In the genomic region with DNA sequence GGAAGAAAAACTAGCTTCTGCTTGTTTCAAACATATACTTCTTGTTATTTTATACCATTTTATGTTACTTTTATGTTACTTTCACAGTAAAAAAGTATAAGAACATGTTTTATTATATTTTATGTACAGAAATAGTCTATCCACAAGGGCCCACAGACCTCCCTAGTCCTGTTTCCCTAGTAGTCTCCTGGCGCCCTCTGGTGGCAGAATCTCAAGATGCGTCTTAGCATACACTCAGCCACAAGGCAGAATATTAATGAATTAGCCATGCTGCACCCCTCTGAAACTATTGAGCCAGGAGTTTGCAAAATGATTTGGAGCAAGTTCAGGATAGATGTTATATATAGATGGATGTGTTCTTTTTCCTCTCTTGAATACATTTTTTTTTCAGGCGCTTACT, we compare ENCODE assay signal across 9 mouse cellular contexts.
DNase-seq lines count a peak whose midpoint lies in the region; ATAC-seq and TF ChIP-seq lines count a peak whose summit lies in the region.
"Had no signal": no experiment of that assay in that cellular context is flagged by ENCODE, and none has a peak within 500 bp of the region (broad histone marks: within the 10 kb centered on the region; RNA-seq: fewer than 3 reads in every experiment).

No protein-coding gene starts in this region.

- DNase-seq in 3T3-L1 (ENCODE audit: low read depth, low spot score): peak; percentile 92
- DNase-seq in MEL-GATA-1-ER (ENCODE audit: extremely low read depth, low read depth): peak; percentile 36
- DNase-seq in cerebellum, adult 9-10 months: peak; percentile 34
- peak; percentile 16 to 59 for DNase-seq in frontal cortex, postnatal 14 days (ENCODE audit: low spot score in 2 of 2)
- peak; percentile 82 for DNase-seq in kidney, adult 9 months
- peak; percentile 91 for DNase-seq in limb, embryonic 11.5 days (ENCODE audit: low spot score)
- peak; percentile 39 for DNase-seq in thymus, adult 2 months

- H3K4me1 ChIP-seq in limb, embryonic 11.5 days (ENCODE audit: control insufficient read depth, insufficient read depth, low read length): no peaks in the 10 kb centered on the region
- H3K4me1 ChIP-seq in neural tube, embryonic 14.5 days (ENCODE audit: control insufficient read depth, insufficient read depth, low read length): no peaks in the 10 kb centered on the region
- H3K4me1 ChIP-seq in thymus, adult 2 months (replicated peaks; ENCODE audit: control insufficient read depth, insufficient read depth, low read length): no peaks in the 10 kb centered on the region
- H3K4me1 ChIP-seq: stomach, embryonic 15.5 days had no signal

- H3K9me3 ChIP-seq in limb, embryonic 11.5 days (ENCODE audit: control insufficient read depth, low read length): no peaks in the 10 kb centered on the region
- no peaks in the 10 kb centered on the region for H3K9me3 ChIP-seq in neural tube, embryonic 14.5 days (ENCODE audit: control insufficient read depth, low read length)
- H3K9me3 ChIP-seq: stomach, embryonic 15.5 days had no signal

- WGBS in limb, embryonic 11.5 days: 21% methylated on average over 3 of the region's 3 CpGs
- 27% methylated on average over 3 of the region's 3 CpGs for WGBS in neural tube, embryonic 14.5 days
- WGBS in thymus, adult 2 months: 28% methylated on average over 3 of the region's 3 CpGs

- no peaks in the 10 kb centered on the region for H3K27me3 ChIP-seq in limb, embryonic 11.5 days (ENCODE audit: control insufficient read depth, insufficient read depth, low read length)
- H3K27me3 ChIP-seq in neural tube, embryonic 14.5 days (ENCODE audit: control insufficient read depth, insufficient read depth, low read length): no peaks in the 10 kb centered on the region
- no peaks in the 10 kb centered on the region for H3K27me3 ChIP-seq in thymus, adult 2 months (ENCODE audit: control insufficient read depth, insufficient read depth, low read length)
- H3K27me3 ChIP-seq: stomach, embryonic 15.5 days had no signal

- no peak overlapping the region for H3K4me3 ChIP-seq in limb, embryonic 11.5 days (ENCODE audit: low read depth, low read length)
- H3K4me3 ChIP-seq in neural tube, embryonic 14.5 days (ENCODE audit: low read depth, low read length): no peak overlapping the region
- H3K4me3 ChIP-seq in thymus, adult 2 months (ENCODE audit: control insufficient read depth, insufficient read depth, low read length): no peak overlapping the region
- H3K4me3 ChIP-seq: stomach, embryonic 15.5 days had no signal

- H3K4me2 ChIP-seq in limb, embryonic 11.5 days (ENCODE audit: low read depth, severe bottlenecking): no peak overlapping the region
- H3K4me2 ChIP-seq in neural tube, embryonic 14.5 days (ENCODE audit: low read depth, low read length): no peak overlapping the region
- H3K4me2 ChIP-seq: stomach, embryonic 15.5 days had no signal

- H3K9ac ChIP-seq in limb, embryonic 11.5 days (ENCODE audit: low read length): no peak overlapping the region
- H3K9ac ChIP-seq in neural tube, embryonic 14.5 days (replicated peaks; ENCODE audit: low read depth, low read length): no peak overlapping the region
- H3K9ac ChIP-seq: stomach, embryonic 15.5 days had no signal

- H3K36me3 ChIP-seq in limb, embryonic 11.5 days (ENCODE audit: control insufficient read depth, insufficient read depth, low read length): no peaks in the 10 kb centered on the region
- H3K36me3 ChIP-seq in neural tube, embryonic 14.5 days (ENCODE audit: control insufficient read depth, insufficient read depth, low read length): no peaks in the 10 kb centered on the region
- H3K36me3 ChIP-seq in thymus, adult 2 months (ENCODE audit: control insufficient read depth, insufficient read depth, low read length): no peaks in the 10 kb centered on the region
- H3K36me3 ChIP-seq: stomach, embryonic 15.5 days had no signal

- TF ChIP-seq CTCF in thymus, adult 2 months (IDR thresholded peaks at IDR 0.05; ENCODE audit: borderline replicate concordance, control insufficient read depth, extremely low read depth, insufficient read depth, low read length, poor library complexity): no peak

- ATAC-seq in limb, embryonic 11.5 days (ENCODE audit: insufficient number of reproducible peaks, low FRiP score, low TSS enrichment, low read depth): no peak
- ATAC-seq in neural tube, embryonic 14.5 days (ENCODE audit: low read depth): peak; percentile 75; the same call in 1 of the 2 replicates

- TF ChIP-seq POLR2A in thymus, adult 2 months (IDR thresholded peaks at IDR 0.05; ENCODE audit: control insufficient read depth, extremely low read depth, insufficient read depth, low read length, poor library complexity): no peak

- no peak overlapping the region for H3K27ac ChIP-seq in limb, embryonic 11.5 days (replicated peaks; ENCODE audit: low read depth, low read length)
- H3K27ac ChIP-seq in neural tube, embryonic 14.5 days (ENCODE audit: low read depth, low read length): no peak overlapping the region
- no peak overlapping the region for H3K27ac ChIP-seq in thymus, adult 2 months (ENCODE audit: control insufficient read depth, insufficient read depth, low read length)
- H3K27ac ChIP-seq: stomach, embryonic 15.5 days had no signal

Comparison
In these comparisons a context has a peak if more than half of its experiments do, and no peak if none do; other contexts are left out.
1. DNase-seq: peak in every context shown above with its lines; median percentile 92 in 3T3-L1; 91 in limb, embryonic 11.5 days; 82 in kidney, adult 9 months; 39 in thymus, adult 2 months; 38 in frontal cortex, postnatal 14 days; 36 in MEL-GATA-1-ER; 34 in cerebellum, adult 9-10 months.